Mouse (Mus musculus) gastrocnemius, adult 2 months (tissue): ENCODE data around the gene Ints6. TPM values are rescaled to one million over a fixed set of nuclear protein-coding genes. Genes with fewer than 3 reads are reported as not detected.

Experiments used
- DNase-seq: peaks from one replicate; pipeline ENCODE4 v3.0.0; 2022
- H3K27ac ChIP-seq: fragments of 200-600 bp; 2 replicates; pipeline ENCODE4 v1.8.1; 2022; ENCODE audit warnings: mild to moderate bottlenecking
- H3K4me3 ChIP-seq: fragments of 200-600 bp; 2 replicates; pipeline ENCODE4 v1.8.1; 2022; ENCODE audit warnings: mild to moderate bottlenecking, moderate library complexity
- CTCF ChIP-seq: fragments of 200-600 bp; IDR thresholded peaks from 2 replicates; pipeline ENCODE4 v1.8.1; 2022; ENCODE audit warnings: antibody characterized with exemption, mild to moderate bottlenecking, moderate library complexity
- intact Hi-C: fragments of 180-260 bp; cut with DNase I; formaldehyde crosslinking; loops from one replicate; pipeline ENCODE4 v1.15.1; 2025
- long read RNA-seq, 2 experiments: library from polyadenylated mRNA; stranded (forward); transcript quantifications; one replicate each; pipeline ENCODE4 v2.0.0; 2021
- total RNA-seq, 2 experiments: library from RNA; stranded (reverse); gene quantifications; 2 replicates each; pipeline ENCODE4 v1.2.3; 2021

The Ints6 gene
- 10 to 100 TPM; 15.9 to 17.6 TPM for total RNA-seq
- long read RNA-seq, experiment 1, partial matches to known transcripts: 9 of 40 reads
- long read RNA-seq, experiment 1, other reads (novel, unspliced or antisense): 30 of 40 reads
- long read RNA-seq, experiment 2, full-length matches to known transcripts: 2 of 22 reads
- long read RNA-seq, experiment 2, partial matches to known transcripts: 9 of 22 reads
- long read RNA-seq, experiment 2, other reads (novel, unspliced or antisense): 11 of 22 reads

- intact Hi-C loops: loop anchor here (1.0 to 2.0 kb wide), 2 partner anchors 76 to 176 kb away; partner anchors contain the start of gene Wdfy2
- no peak for TF ChIP-seq CTCF
- H3K4me3 ChIP-seq: peak within 1 kb of the TSS; percentile 98
- H3K27ac ChIP-seq: peak within 1 kb of the TSS; percentile 98
- peak; percentile 99 for DNase-seq
Measured at GRCm38 (mm10) chr14:62761036-62761881, at the start of gene Ints6. TSS of gene Ints6 (minus strand) at chr14:62761169.

DNA sequence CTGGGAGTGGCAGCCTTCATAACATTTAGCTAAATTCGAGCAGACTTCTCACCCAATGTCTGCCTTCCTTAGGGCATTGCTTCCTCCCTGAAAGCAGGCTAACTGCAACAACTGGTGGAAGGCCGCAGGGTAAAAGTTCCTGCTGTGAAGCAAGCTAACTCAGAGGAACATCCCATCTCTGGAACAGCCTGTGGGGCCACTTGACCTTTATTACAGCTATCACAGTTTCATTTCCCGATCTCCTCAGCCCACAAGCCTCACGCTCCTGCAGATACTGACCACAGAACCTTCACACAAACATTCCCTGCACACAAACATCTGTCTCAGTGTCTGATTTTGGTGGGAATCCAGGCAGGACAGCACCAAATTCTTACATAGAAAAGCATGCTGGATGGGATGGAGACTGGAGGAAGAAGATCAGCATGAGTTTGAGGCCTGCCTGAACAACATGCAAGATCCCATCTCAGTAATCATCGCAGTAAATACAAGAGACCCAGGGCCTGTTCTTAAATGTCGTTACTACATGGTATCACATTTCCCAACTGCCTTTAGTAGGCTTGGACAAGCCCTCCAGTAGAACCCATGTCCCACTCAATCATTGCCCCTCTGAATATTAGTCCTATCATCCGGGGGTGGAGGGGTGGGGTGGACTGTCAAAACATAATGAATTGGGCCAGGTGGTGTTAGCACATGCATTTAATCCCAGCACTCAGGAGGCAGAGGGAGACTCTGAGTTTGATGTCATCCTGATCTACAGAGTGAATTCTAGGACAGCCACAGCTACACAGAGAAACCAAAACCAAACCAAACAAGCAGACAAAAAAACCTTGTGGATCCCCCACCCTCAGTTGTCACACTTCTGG lies 47.9 kb upstream of the Ints6 start:
- no peak overlapping the region for H3K27ac ChIP-seq
- DNase-seq: no peak
- intact Hi-C loops: no loop called here
- no peak overlapping the region for H3K4me3 ChIP-seq
- no peak for TF ChIP-seq CTCF

DNA sequence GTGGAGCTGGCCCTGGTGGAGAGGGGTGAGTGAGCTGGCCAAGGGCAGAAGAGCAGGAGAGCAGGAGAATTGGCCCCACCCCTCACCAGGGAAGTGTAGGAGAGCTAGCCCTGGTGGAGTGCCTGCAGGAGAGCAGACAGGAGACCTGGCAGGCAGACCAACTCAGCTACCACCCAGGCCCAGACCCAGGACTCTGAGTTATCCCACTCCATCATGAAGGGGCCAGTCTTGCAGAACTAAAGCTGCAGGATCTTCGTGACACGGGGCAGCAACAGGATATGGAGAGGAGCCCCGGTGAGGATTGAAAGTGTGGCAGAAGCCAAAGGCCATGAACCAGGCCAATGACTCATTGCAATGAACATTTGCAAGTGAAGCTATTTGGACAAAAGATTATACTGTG lies 46.0 kb upstream of the Ints6 start:
- intact Hi-C loops: no loop called here
- peak; percentile 19 for DNase-seq

DNA sequence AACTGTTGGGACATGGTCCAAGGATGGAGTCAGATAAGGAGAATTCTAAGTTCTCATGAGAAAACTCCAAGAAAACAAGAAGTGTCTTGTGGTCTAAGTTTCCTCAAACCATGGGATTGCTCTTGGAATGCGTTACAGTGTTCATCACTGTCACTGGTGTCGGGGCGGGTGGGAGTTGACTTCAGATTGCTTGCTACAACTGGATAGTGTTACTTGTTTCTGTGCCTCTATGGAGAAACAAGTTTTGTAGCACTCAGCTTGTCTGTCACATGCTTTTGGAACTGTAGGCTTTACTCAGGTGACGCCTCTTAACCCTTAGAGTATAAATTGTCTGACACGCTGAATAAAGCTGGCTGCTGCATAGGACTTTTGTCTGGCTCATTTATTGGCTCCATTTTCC lies 42.2 kb upstream of the Ints6 start:
- intact Hi-C loops: no loop called here

More for the DNA sequence above, 46.0 kb upstream of the Ints6 start:
- Histone ChIP-seq H3K4me3 (no peak overlapping the region), H3K27ac (no peak overlapping the region)
- TF ChIP-seq CTCF: no peak

GRCm38 (mm10) chr14:62800791-62801190 lies 39.8 kb upstream of the Ints6 start:
- no peak for TF ChIP-seq CTCF
- DNase-seq: no peak
- H3K27ac ChIP-seq: no peak overlapping the region
- intact Hi-C loops: no loop called here
- no peak overlapping the region for H3K4me3 ChIP-seq

More for the DNA sequence above, 42.2 kb upstream of the Ints6 start:
- H3K4me3 ChIP-seq: no peak overlapping the region
- no peak for TF ChIP-seq CTCF
- DNase-seq: no peak
- H3K27ac ChIP-seq: no peak overlapping the region

GRCm38 (mm10) chr14:62798608-62799101 lies 37.7 kb upstream of the Ints6 start:
- no peak overlapping the region for H3K27ac ChIP-seq
- no peak overlapping the region for H3K4me3 ChIP-seq
- no peak for DNase-seq
- intact Hi-C loops: no loop called here
- TF ChIP-seq CTCF: no peak

- intact Hi-C loops: no loop called here
- TF ChIP-seq CTCF: no peak
- no peak overlapping the region for H3K27ac ChIP-seq
- H3K4me3 ChIP-seq: no peak overlapping the region
- no peak for DNase-seq
Measured at GRCm38 (mm10) chr14:62795719-62796118, 34.8 kb upstream of the Ints6 start.

DNA sequence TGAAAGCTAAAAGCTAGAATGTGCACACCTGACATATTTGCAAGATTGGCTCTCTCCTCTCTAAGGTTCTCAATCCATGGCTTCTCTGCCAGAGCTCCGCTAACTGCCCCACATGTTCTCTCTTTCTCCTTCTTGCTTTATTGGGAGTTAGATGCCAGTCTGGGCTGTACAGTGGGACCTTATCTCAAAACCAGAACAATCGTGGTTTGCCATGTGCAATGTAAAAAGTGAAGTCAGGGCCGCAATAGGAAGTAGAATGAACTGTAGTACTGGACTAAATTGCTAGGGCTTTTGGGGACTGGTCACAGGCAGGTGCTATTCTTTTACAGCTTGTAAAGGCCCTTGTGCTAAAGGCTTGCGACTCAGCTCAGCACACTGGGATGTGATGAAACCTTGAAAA lies 28.3 kb upstream of the Ints6 start:
- DNase-seq: no peak
- H3K27ac ChIP-seq: no peak overlapping the region
- intact Hi-C loops: no loop called here
- no peak for TF ChIP-seq CTCF
- H3K4me3 ChIP-seq: no peak overlapping the region

- Histone ChIP-seq H3K27ac (no peak overlapping the region), H3K4me3 (no peak overlapping the region)
- DNase-seq: no peak
- intact Hi-C loops: no loop called here
- no peak for TF ChIP-seq CTCF
Measured at GRCm38 (mm10) chr14:62782981-62783380, 22.0 kb upstream of the Ints6 start.

DNA sequence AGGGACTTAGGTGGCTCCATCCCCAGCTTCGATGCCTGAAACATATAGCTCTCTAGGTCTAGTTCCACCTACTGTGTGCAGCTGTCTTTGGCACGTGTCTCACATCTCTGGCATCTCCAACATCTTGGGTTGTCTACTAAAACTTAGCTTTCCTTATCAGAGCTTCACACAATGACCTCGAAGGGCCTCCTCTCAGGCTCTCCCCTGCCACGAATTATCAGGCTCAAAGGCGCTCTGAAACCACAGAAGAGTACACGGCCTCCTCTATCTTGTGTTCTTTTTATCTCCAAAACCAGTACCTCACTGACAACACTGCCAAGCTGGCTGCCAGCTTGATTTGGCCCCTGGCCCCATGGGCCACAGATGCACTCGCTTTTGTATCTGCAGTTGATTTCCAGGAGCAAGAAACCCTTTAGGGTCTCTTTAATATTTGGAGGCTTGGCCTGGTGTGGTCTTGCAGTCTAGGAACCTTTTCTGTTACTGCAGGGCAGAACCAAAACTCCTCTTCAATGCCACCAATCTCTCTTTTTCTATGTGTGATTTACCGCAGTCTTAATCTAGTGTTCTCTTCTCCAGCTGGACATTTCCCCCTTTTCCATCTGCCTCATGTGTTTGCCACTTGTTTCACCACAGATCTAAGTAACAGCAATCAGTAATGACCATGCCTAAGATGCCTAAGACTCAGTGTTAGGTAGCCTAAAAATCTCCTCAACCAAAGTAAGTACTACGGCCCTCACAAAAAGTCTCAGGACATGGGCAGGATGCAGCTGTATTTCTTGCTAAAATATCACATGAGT lies 19.7 kb upstream of the Ints6 start:
- TF ChIP-seq CTCF: no peak
- DNase-seq: no peak
- intact Hi-C loops: no loop called here
- Histone ChIP-seq H3K27ac (no peak overlapping the region), H3K4me3 (no peak overlapping the region)

DNA sequence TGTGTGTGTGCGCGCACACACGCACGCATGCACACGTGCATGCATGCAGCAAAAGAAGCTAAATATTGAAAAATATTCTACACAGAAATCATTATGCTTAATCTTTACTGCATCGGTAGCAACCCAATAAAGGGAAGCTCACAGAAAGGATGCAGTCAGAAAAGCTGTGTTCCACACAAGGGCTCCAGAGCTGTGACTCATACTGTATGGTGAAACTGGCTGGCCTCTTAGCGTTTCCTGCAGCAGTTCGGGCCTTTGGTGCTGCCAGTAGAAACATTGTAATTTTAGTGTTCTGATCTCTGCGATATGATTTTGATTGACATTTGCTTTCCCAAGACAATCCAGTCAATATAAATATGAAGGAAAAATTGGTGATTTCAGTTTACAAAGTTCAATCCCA lies 17.1 kb upstream of the Ints6 start:
- intact Hi-C loops: no loop called here
- no peak for DNase-seq
- no peak overlapping the region for H3K4me3 ChIP-seq
- TF ChIP-seq CTCF: no peak
- no peak overlapping the region for H3K27ac ChIP-seq

DNA sequence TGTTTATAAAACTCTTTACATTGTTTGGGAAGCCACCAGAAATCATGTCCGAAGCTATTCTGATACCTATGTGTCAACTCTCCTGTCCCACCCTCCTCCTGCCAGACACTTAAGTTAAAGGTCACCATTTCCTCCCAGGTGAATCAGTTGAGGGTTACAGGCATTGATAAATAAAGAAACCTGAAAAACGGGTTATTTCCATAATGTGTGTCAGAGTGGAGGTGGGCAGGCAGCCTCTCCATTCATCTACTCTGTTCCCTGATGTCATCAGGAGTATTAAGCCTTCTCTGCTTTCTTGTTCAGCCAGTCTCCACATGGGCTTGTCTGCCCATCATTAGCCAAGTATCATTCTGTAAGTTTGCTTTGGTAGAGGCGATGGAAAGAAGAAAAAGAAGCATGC lies 14.1 kb upstream of the Ints6 start:
- intact Hi-C loops: no loop called here
- no peak overlapping the region for H3K27ac ChIP-seq
- no peak for DNase-seq
- TF ChIP-seq CTCF: no peak
- H3K4me3 ChIP-seq: no peak overlapping the region
